Mouse (Mus musculus) gastrocnemius, adult 2 months (tissue): Measurements from ENCODE around the gene Stx1b. TPM values are rescaled to one million over a fixed set of nuclear protein-coding genes. Genes with fewer than 3 reads are reported as not detected.

Experiments used
- DNase-seq: peaks from one replicate; pipeline ENCODE4 v3.0.0; 2022
- H3K27ac ChIP-seq: fragments of 200-600 bp; 2 replicates; pipeline ENCODE4 v1.8.1; 2022; ENCODE audit warnings: mild to moderate bottlenecking
- H3K4me3 ChIP-seq: fragments of 200-600 bp; 2 replicates; pipeline ENCODE4 v1.8.1; 2022; ENCODE audit warnings: mild to moderate bottlenecking, moderate library complexity
- CTCF ChIP-seq: fragments of 200-600 bp; IDR thresholded peaks from 2 replicates; pipeline ENCODE4 v1.8.1; 2022; ENCODE audit warnings: antibody characterized with exemption, mild to moderate bottlenecking, moderate library complexity
- intact Hi-C: fragments of 180-260 bp; cut with DNase I; formaldehyde crosslinking; loops from one replicate; pipeline ENCODE4 v1.15.1; 2025
- total RNA-seq, 2 experiments: library from RNA; stranded (reverse); gene quantifications; 2 replicates each; pipeline ENCODE4 v1.2.3; 2021

Stx1b gene
- total RNA-seq, 2 experiments from 2014 or later, result 1.0 TPM

- H3K27ac ChIP-seq, result peak within 1 kb of the TSS; percentile 96
- peak within 1 kb of the TSS; percentile 84 for H3K4me3 ChIP-seq
- peak; percentile 93 for DNase-seq
- no peak for TF ChIP-seq CTCF
- intact Hi-C loops, result loop anchor here (10.0 kb wide), 1 partner anchor 435 kb away; the partner anchor contains the start of gene Cox6a2
Measured at GRCm38 (mm10) chr7:127769651-127770038, 54.7 kb downstream of the Stx1b start, which contains the start of gene Orai3. TSS of gene Orai3 (plus strand) at chr7:127769815.

GRCm38 (mm10) chr7:127768997-127769593, 55.3 kb downstream of the Stx1b start:
- peak overlapping the region; percentile 96 for H3K27ac ChIP-seq
- H3K4me3 ChIP-seq, result peak overlapping the region; percentile 84
- TF ChIP-seq CTCF, result no peak
- intact Hi-C loops, result no loop called here
- DNase-seq, result peak; percentile 92

GRCm38 (mm10) chr7:127768346-127768996, 55.9 kb downstream of the Stx1b start:
- intact Hi-C loops, result no loop called here
- H3K27ac ChIP-seq, result peak overlapping the region; percentile 96; the same call in 1 of the 2 replicates
- TF ChIP-seq CTCF, result peak; percentile 12; the same call in 1 of the 2 replicates
- peak overlapping the region; percentile 84 for H3K4me3 ChIP-seq
- DNase-seq, result no peak

GRCm38 (mm10) chr7:127767671-127768345, 56.5 kb downstream of the Stx1b start:
- no peak for DNase-seq
- no peak overlapping the region for H3K27ac ChIP-seq
- H3K4me3 ChIP-seq, result no peak overlapping the region
- TF ChIP-seq CTCF, result no peak
- intact Hi-C loops, result no loop called here

- no peak for TF ChIP-seq CTCF
- intact Hi-C loops, result no loop called here
- no peak for DNase-seq
Measured at GRCm38 (mm10) chr7:127766851-127767609, 57.3 kb downstream of the Stx1b start.

GRCm38 (mm10) chr7:127765756-127766155, 58.6 kb downstream of the Stx1b start:
- DNase-seq, result no peak
- intact Hi-C loops, result no loop called here

More at GRCm38 (mm10) chr7:127766851-127767609, 57.3 kb downstream of the Stx1b start:
- Histone ChIP-seq H3K27ac (no peak overlapping the region), H3K4me3 (no peak overlapping the region)

GRCm38 (mm10) chr7:127763642-127764041, 60.7 kb downstream of the Stx1b start:
- Histone ChIP-seq H3K4me3 (no peak overlapping the region), H3K27ac (no peak overlapping the region)
- intact Hi-C loops, result no loop called here
- no peak for TF ChIP-seq CTCF
- DNase-seq, result no peak

More at GRCm38 (mm10) chr7:127765756-127766155, 58.6 kb downstream of the Stx1b start:
- TF ChIP-seq CTCF, result no peak
- Histone ChIP-seq H3K27ac (no peak overlapping the region), H3K4me3 (no peak overlapping the region)

- intact Hi-C loops, result loop anchor here (1.0 kb wide), 1 partner anchor 86 kb away; no protein-coding TSS in a partner anchor
- Histone ChIP-seq H3K4me3 (no peak overlapping the region), H3K27ac (no peak overlapping the region)
- DNase-seq, result peak; percentile 79
- TF ChIP-seq CTCF, result no peak; the same call in none of the 2 replicates
Measured at GRCm38 (mm10) chr7:127761026-127761425, 63.3 kb downstream of the Stx1b start.

GRCm38 (mm10) chr7:127760478-127760877, 63.9 kb downstream of the Stx1b start:
- Histone ChIP-seq H3K4me3 (no peak overlapping the region), H3K27ac (no peak overlapping the region)
- intact Hi-C loops, result no loop called here
- DNase-seq, result no peak
- no peak for TF ChIP-seq CTCF

GRCm38 (mm10) chr7:127759716-127760115, 64.6 kb downstream of the Stx1b start:
- Histone ChIP-seq H3K4me3 (no peak overlapping the region), H3K27ac (no peak overlapping the region)
- intact Hi-C loops, result no loop called here
- DNase-seq, result no peak
- no peak for TF ChIP-seq CTCF

Other genes starting within 250 kb of the Stx1b start
- gene Ccdc189, start 236.0 kb downstream of the Stx1b start, total RNA-seq, result 1 to 10 TPM; 1.7 to 2.4 TPM
- gene Rnf40, start 235.8 kb downstream of the Stx1b start, total RNA-seq, result 10 to 100 TPM; 33.3 to 34.6 TPM
- 1 to 10 TPM; 9.3 TPM for gene Zfp629, start 208.8 kb downstream of the Stx1b start, total RNA-seq
- 10 to 100 TPM; 26.7 to 32.9 TPM for gene Bcl7c, start 115.6 kb downstream of the Stx1b start, total RNA-seq
- gene Ctf1, start 111.8 kb downstream of the Stx1b start, total RNA-seq, result 10 to 100 TPM; 16.8 to 18.1 TPM
- gene Ctf2, start 92.4 kb downstream of the Stx1b start, total RNA-seq, result not detected
- 1 to 10 TPM; 1.2 to 2.0 TPM for gene Fbxl19, start 80.0 kb downstream of the Stx1b start, total RNA-seq
- 10 to 100 TPM; 10.1 to 11.7 TPM for gene Orai3, start 54.7 kb downstream of the Stx1b start, total RNA-seq
- gene Setd1a, start 47.9 kb downstream of the Stx1b start, total RNA-seq, result 10 to 100 TPM; 15.3 to 20.8 TPM
- 1 to 10 TPM; 1.9 to 2.1 TPM for gene Gm49388, start 38.9 kb downstream of the Stx1b start, total RNA-seq
- 1 to 10 TPM; 4.7 to 6.2 TPM for gene Hsd3b7, start 23.9 kb downstream of the Stx1b start, total RNA-seq
- 10 to 100 TPM; 55.4 to 59.0 TPM for gene Stx4a, start 255 bp downstream of the Stx1b start, total RNA-seq
- 10 to 100 TPM; 11.8 to 15.4 TPM for gene Zfp646, start 51.7 kb upstream of the Stx1b start, total RNA-seq
- gene Zfp668, start 52.3 kb upstream of the Stx1b start, total RNA-seq, result 1 to 10 TPM; 3.3 to 5.0 TPM
- gene Prss53, start 66.4 kb upstream of the Stx1b start, total RNA-seq, result 1 to 10 TPM; 1.2 to 2.0 TPM
- gene Gm21974, start 70.9 kb upstream of the Stx1b start, total RNA-seq, result not detected
- gene Vkorc1, start 71.1 kb upstream of the Stx1b start, total RNA-seq, result 10 to 100 TPM in 1 of 2 experiments, 1 to 10 TPM in 1; 9.2 to 12.6 TPM
- 100 to 1,000 TPM; 169 to 177 TPM for gene Bckdk, start 79.5 kb upstream of the Stx1b start, total RNA-seq
- 10 to 100 TPM; 24.3 to 26.6 TPM for gene Kat8, start 88.0 kb upstream of the Stx1b start, total RNA-seq
- gene Prss8, start 105.6 kb upstream of the Stx1b start, total RNA-seq, result not detected
- 1 to 10 TPM; 6.0 to 7.1 TPM for gene Prss36, start 122.2 kb upstream of the Stx1b start, total RNA-seq
- 10 to 100 TPM; 77.8 to 99.5 TPM for gene Fus, start 142.9 kb upstream of the Stx1b start, total RNA-seq
- under 1 TPM; 0.38 to 0.89 TPM for gene Pycard, start 169.3 kb upstream of the Stx1b start, total RNA-seq
- 100 to 1,000 TPM; 186 to 238 TPM for gene Trim72, start 179.4 kb upstream of the Stx1b start, total RNA-seq
- gene Itgam, start 238.1 kb upstream of the Stx1b start, total RNA-seq, result 1 to 10 TPM; 1.0 to 1.9 TPM
- not detected for gene Gm49368, start 238.1 kb upstream of the Stx1b start, total RNA-seq